Mouse (Mus musculus): Measurements from ENCODE around the gene Igsf9.

Gene Igsf9

DNA sequence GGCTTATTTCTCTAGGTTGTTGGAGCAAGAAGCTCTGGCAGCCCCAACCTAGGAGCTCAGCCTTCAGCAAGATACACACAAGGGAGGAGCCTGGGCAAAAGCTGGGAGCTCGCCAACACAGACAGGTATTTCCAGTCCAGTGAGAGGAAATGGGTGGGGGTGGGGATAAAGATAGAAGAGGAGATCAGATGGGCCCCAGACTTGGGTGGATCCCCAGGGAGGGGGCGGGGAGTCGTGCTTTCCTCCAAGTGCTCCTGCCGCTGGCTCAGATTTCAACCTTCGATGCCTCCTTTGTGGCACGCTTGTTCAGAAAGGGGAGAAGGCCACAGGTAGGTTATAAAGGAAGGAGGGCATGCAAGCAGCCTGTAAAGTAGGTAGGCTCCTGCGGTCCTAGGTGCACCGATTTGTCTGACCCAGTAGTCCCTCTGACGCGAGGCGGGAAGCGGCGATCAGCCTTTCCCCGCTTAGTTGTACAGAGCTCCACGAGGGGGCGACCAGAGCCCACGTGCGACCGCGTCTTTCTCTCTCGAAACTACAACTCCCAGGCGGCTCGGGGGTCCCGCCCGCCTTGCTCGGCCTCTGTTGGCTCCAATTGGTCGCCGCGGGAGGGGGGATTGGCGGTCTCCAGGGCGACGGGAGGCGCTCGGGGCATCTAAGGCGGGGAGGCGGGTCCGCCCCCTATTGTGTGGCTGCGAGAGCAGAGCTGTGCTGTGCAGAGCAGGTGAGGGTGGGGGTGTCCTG is at the start of gene Igsf9:
Gene Igsf9 (plus strand): TSS at position 249 of the 741 bp plus-strand sequence.
- DNase-seq (ENCODE audit: low spot score), result peak; percentile 93

DNA sequence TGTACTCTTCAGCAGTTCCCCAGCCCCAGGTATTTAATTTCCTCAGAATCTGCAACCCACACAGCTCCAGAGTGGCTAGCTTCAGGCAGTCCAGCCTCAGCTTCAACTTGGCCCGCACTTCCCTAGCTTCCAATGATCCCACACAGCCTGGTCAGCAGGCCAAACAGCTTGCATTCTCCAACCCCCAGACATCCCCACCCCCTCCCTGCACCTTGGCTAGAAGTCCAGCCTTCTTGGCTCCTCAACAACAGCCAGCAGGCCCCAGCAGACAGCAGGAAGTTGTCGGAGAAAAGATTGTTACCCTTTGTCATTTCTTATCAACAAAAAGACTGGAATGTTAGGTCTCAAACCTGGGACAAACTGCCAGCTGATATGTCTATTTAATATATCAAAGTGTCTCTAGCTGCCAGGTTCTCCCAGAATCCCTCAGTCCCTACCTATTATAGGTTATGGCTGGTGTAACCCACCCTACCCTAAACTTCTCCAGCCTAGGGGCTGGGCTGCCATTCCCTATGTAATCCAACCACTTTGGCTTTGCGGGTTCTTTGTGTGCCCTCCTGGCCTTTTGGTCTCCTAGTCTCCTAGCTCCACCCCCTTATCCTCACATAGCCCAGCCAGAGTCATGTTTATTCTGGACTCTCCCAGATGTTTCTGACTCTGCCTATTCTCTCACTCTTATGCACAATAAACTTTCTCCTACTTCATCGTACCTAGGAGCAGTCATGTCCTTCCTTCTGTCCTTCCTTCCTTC is 49.6 kb upstream of the Igsf9 start:
- peak; percentile 73 for DNase-seq (ENCODE audit: low spot score)

DNA sequence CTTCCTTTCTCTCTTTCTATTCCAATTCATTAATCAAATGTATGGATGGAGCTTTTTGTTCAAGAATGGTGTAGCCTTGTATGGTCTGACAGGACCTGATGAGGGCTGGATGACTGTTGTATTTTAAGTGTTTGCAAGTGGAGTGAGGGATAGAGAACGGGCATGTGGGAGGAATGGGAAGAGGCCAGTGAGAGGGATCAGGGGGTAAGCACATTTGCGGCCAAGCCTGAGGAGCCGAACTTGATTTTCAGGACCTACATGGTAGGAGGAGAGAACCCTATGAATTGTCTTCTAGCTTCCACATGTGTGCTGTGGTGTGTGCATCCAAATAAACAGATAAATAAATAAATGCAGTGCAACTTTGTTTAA is 49.0 kb upstream of the Igsf9 start:
- DNase-seq (ENCODE audit: low spot score), result no peak

GRCm38 (mm10) chr1:172433012-172433850 is 48.4 kb upstream of the Igsf9 start:
- DNase-seq (ENCODE audit: low spot score), result peak; percentile 49

DNA sequence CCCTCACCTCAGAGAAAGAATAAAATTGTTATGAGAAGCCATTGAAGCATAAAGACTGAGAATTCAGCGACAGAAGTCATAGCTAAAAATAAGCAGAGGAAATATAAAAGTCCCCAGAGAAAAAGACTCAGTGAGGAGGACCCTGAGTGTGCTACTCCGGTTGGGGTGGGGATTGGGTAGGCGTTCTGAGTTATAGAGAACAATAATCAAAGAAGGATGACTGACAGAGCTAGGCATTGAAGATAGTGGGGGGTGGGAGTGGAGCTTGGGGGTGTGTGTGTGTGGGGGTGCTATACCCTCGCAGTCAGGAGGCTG is 47.8 kb upstream of the Igsf9 start:
- DNase-seq (ENCODE audit: low spot score), result no peak

DNA sequence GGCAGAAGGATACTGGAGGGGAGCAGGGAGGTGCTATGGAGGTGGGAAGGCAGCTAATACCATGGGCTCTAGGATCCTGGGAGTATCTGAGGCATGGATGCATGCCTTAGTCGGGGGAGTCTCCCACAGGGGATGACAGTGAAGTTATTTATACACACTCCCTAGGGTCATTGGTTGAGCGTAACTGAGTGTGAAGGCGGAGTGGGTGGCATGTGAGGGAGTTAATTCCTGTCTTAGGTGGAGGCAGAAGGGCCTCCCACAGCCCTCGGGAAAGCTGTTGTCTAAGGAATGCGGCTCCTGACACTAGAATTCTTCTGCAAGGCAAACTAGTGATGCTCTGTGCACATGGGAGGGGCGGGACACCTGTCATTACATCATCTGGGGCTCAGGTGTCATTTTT is 44.8 kb upstream of the Igsf9 start:
- no peak for DNase-seq (ENCODE audit: low spot score)

GRCm38 (mm10) chr1:172438621-172439020 is 43.0 kb upstream of the Igsf9 start:
- DNase-seq (ENCODE audit: low spot score), result no peak

- DNase-seq (ENCODE audit: low spot score), result no peak
Observed at GRCm38 (mm10) chr1:172440521-172440920, 41.1 kb upstream of the Igsf9 start.

DNA sequence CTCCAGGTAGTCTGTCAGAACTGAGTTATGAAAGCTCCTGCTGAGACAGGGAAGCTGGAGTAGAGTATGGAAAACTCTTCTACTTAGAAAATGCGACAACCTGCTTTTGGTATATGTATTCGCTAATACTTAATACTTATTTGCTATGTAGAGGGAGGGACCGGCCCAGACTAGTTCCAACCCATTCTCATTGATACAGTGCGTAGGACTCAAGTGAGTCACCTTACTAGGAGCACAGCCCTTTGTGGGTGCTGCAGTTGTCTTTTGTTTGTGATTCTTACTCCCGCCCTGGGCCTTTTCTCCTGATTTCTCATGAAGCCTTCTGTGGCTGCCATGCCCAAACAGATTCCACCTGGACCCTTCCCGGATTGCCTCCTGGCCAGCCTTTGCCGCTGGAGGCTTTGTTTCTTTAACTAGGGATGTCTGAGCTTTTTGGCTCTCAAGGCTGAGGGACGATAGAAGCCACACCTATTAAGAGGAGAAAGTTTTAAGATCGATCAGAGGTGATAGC is 39.6 kb upstream of the Igsf9 start:
- DNase-seq (ENCODE audit: low spot score), result no peak

DNA sequence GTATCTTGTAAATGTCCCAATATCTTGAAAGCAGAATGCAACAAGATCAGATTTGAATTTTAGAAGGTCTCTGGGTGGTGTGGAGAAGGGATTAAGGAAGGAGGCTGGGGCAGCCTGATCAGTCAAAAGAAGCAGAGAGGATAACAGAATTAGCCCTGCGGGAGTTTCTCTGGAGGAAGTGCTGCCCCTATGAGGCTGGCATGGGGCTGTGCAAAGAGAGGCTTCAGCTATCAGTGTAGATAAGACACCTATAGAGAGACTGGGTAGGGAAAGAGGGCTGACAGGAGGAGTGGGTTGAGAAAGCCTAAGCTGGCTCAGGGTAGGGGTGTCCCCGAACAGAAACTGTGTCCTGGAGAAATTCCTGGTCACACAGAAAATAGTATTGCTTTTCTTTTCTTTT is 31.4 kb upstream of the Igsf9 start:
- DNase-seq (ENCODE audit: low spot score), result no peak

- no peak for DNase-seq (ENCODE audit: low spot score)
Observed at GRCm38 (mm10) chr1:172450848-172451470, 30.6 kb upstream of the Igsf9 start.

DNA sequence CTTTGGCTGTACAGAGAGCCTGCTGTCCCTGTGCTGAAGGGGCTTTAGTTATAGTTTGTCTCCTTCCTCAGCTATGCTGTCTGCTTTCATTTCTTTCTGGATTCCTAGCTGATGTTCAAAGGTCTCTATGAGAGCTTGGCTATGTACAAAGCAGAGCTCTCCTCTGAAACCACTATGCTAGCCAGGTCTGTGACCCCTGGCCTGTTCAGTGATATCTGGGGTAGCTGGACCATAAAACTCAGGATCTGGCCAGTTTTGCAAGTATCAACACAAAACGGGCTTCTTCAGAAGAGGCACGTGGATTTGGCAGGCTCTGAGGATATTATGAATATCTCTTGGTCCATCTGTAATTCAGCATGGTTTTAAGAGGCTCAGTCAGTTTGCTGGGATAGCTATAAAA is 28.7 kb upstream of the Igsf9 start:
- DNase-seq (ENCODE audit: low spot score), result peak; percentile 12

DNA sequence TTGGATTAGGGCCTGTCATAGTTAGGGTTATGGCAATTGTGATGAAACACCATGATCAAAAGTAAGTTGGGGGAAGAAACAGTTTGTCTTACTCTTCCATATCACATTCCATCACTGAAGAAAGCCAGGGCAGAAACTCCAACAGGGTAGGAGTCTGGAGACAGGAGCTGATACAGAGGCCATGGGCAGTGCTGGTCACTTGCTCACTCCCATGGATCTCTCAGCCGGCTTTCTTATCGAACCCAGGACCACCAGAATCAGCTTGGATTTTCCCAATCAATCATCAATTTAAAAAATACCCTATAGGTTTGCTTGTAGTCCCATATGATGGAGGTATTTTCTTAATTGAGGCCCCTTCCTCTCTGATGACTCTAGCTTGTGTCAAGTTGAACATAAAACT is 27.8 kb upstream of the Igsf9 start:
- no peak for DNase-seq (ENCODE audit: low spot score)

GRCm38 (mm10) chr1:172455416-172455815 is 26.2 kb upstream of the Igsf9 start:
- no peak for DNase-seq (ENCODE audit: low spot score)

DNA sequence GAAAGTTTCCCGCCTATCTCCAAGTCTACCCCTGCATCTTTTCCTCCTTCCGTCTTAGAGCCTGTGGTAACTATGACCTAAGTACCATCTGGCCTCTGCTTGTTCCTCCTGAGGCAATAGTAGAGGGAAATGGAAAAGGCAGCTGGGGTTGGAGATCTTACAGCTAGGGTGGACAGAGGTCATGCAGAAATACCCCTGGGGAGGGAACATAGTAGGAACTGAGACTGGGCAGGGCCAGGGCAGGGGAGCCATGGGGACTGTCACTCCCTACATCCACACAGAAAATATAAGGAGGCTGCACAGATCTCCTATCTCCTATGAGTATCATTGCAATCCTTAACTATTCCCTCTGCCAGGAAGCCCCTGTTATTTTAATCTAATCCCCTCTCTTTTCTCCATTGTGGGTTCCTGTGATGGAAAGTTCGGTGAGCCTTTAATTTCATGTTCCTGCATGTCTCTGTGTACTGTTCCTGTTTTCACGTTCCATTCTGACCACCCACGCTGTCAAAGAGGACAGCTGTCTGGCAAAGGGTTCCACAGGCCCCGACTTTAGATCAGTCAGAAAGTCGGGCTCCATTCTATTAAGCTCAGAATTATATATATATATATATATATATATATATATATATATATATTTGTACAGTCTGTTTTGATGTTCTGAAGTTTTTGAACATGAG is 25.4 kb upstream of the Igsf9 start:
- no peak for DNase-seq (ENCODE audit: low spot score)

DNA sequence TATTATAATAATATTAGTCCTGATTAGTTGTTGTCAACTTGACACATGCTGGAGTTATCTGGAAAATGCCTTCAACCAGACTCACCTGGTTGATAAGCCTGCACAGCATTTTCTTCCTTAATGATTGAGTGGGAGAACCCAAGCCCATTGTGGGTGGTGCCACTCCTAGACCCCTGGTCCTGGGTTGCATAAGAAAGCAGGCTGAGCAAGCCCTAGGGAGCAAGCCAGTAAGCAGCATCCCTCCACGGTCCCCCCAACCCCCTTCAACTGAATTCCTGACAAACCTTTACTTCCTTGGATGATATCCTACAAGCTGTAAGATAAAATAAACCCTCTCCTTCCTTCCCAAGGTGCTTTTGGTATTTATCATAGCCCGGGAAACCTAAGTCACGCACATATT is 24.4 kb upstream of the Igsf9 start:
- no peak for DNase-seq (ENCODE audit: low spot score)

- DNase-seq (ENCODE audit: low spot score), result no peak
Observed at GRCm38 (mm10) chr1:172458041-172458440, 23.5 kb upstream of the Igsf9 start.

DNA sequence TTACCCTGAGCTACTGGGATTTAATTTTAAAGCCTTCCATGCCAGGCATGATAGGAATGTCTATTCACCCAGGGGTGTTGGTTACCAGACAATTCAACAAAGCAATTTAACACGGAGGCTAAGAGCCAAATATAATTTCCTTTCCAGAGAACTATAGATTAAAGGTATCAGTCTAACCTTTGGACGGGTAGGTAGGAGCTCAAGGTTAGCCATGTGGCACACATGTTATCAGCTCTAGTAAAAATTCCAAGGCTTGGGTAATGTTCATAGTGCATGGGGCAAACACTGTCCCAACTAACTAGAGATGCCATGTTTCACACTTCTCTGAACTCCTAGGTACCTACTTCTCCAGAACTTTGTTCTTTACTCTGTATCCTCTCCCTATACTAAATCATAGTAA is 20.0 kb upstream of the Igsf9 start:
- DNase-seq (ENCODE audit: low spot score), result no peak

GRCm38 (mm10) chr1:172462534-172462933 is 19.1 kb upstream of the Igsf9 start:
- DNase-seq (ENCODE audit: low spot score), result peak; percentile 40

DNA sequence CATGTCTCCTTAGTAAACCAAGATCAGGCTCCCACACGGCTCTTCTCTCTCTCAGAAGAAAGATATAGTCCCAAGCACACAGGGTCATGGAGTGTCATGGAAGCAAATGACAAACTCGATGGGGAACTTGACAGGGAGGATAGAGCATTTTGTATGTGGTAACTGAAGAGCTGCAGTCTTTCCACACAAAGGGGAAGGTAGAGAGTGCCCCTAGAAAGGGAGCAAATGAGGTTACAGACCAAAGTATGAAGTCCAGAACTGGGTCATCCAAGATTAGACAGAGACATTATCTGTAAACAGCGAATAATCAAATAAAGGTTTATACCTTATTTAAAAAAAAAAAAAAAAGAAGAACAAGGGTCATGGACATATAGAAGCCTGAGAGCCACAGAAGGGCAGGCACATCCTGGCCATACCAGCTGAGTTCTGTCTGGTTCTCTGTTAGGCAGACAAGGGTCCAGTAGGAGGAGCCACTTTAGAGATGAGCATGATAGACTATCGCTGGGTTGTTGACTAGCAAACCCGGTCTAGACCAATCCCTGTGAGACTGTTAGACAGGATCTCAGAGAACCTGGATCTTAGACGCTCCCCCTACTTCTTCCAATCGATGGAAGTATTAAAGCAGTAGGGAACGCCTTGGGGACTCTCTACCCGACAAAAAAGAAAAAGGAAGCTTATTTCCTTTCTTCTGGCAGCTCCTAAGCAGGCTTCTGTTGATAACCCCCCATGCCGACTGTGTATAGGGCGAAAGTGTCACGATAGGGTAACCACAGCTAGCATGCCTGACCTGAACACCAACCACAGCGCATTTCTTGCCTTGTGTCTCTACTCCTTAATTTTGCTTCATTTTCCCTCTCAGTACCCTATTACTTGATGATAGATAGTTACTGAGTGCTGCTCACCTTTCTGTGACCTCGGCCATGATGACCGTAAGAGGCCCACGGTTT is 17.9 kb upstream of the Igsf9 start:
- no peak for DNase-seq (ENCODE audit: low spot score)
